Mouse (Mus musculus) fat pad, adult 2 months (tissue): Measurements from ENCODE around the gene Ergic3.

Experiments
- DNase-seq: peaks from one replicate; pipeline ENCODE4 v3.0.0-alpha.2; 2011; ENCODE audit warnings: low read depth, low spot score; ENCODE audit errors: extremely low read depth

Gene Ergic3

GRCm38 (mm10) chr2:156065099-156066041, 57.5 kb downstream of the Ergic3 start, which contains the start of gene Spag4:
Gene Spag4, plus strand, starts transcription at chr2:156065175.
- DNase-seq = no peak

GRCm38 (mm10) chr2:156066126-156066525, 58.3 kb downstream of the Ergic3 start:
- no peak for DNase-seq
